Mouse (Mus musculus): ENCODE results near the gene Eed.

Eed gene

GRCm38 (mm10) chr7:89981557-89981956 lies 774 bp upstream of the Eed start:
- no peak for DNase-seq (ENCODE audit: low spot score in 2 of 2)

GRCm38 (mm10) chr7:89980133-89980484 lies 674 bp downstream of the Eed start:
- no peak for DNase-seq (ENCODE audit: low spot score in 2 of 2)

- no peak for DNase-seq (ENCODE audit: low spot score in 2 of 2)
Observed at GRCm38 (mm10) chr7:89979432-89980130, 1.2 kb downstream of the Eed start.

- no peak for DNase-seq (ENCODE audit: low spot score in 2 of 2)
Observed at GRCm38 (mm10) chr7:89976796-89977195, 4.0 kb downstream of the Eed start.

GRCm38 (mm10) chr7:89975571-89975970 lies 5.2 kb downstream of the Eed start:
- no peak for DNase-seq (ENCODE audit: low spot score in 2 of 2)

GRCm38 (mm10) chr7:89967235-89967634 lies 13.5 kb downstream of the Eed start:
- no peak for DNase-seq (ENCODE audit: low spot score in 2 of 2)

- DNase-seq (ENCODE audit: low spot score in 2 of 2), result no peak
Observed at GRCm38 (mm10) chr7:89966771-89967170, 14.0 kb downstream of the Eed start.

- DNase-seq (ENCODE audit: low spot score in 2 of 2), result no peak
Observed at GRCm38 (mm10) chr7:89963135-89963534, 17.6 kb downstream of the Eed start.

GRCm38 (mm10) chr7:89957300-89957699 lies 23.5 kb downstream of the Eed start:
- no peak for DNase-seq (ENCODE audit: low spot score in 2 of 2)

GRCm38 (mm10) chr7:89954261-89954660 lies 26.5 kb downstream of the Eed start:
- DNase-seq (ENCODE audit: low spot score in 2 of 2), result no peak

GRCm38 (mm10) chr7:89949403-89949802 lies 31.4 kb downstream of the Eed start:
- no peak for DNase-seq (ENCODE audit: low spot score in 2 of 2)

- no peak for DNase-seq (ENCODE audit: low spot score in 2 of 2)
Observed at GRCm38 (mm10) chr7:89948026-89948425, 32.8 kb downstream of the Eed start.

- DNase-seq (ENCODE audit: low spot score in 2 of 2), result peak; percentile 83 to 92
Observed at GRCm38 (mm10) chr7:89940571-89941463, 40.0 kb downstream of the Eed start, which contains the start of gene Hikeshi. Hikeshi (minus strand) TSS chr7:89941204.

- no peak for DNase-seq (ENCODE audit: low spot score in 2 of 2)
Observed at GRCm38 (mm10) chr7:89939497-89940353, 41.1 kb downstream of the Eed start.

- DNase-seq (ENCODE audit: low spot score in 2 of 2), result no peak
Observed at GRCm38 (mm10) chr7:89923441-89924180, 57.2 kb downstream of the Eed start.

- no peak for DNase-seq (ENCODE audit: low spot score in 2 of 2)
Observed at GRCm38 (mm10) chr7:89917776-89918175, 63.0 kb downstream of the Eed start.

- no peak for DNase-seq (ENCODE audit: low spot score in 2 of 2)
Observed at GRCm38 (mm10) chr7:89916711-89917110, 64.1 kb downstream of the Eed start.

GRCm38 (mm10) chr7:89913432-89914158 lies 67.2 kb downstream of the Eed start:
- no peak for DNase-seq (ENCODE audit: low spot score in 2 of 2)

GRCm38 (mm10) chr7:89912356-89912755 lies 68.4 kb downstream of the Eed start:
- DNase-seq (ENCODE audit: low spot score in 2 of 2), result no peak

- DNase-seq (ENCODE audit: low spot score in 2 of 2), result no peak
Observed at GRCm38 (mm10) chr7:89909711-89910110, 71.1 kb downstream of the Eed start.
